Mouse (Mus musculus) CH12.LX (cell line): ENCODE data around the gene Tas1r3. TPM values are rescaled to one million over a fixed set of nuclear protein-coding genes. Genes with fewer than 3 reads are reported as not detected.

Experiments
- DNase-seq: peaks from one replicate; pipeline ENCODE4 v3.0.0-alpha.2; 2013; ENCODE audit errors: extremely low read depth
- H3K27ac ChIP-seq: 2 replicates; pipeline ENCODE4 v1.5.1; 2012; ENCODE audit warnings: low read depth, mild to moderate bottlenecking, control low read depth, moderate library complexity; ENCODE audit not compliant: insufficient read depth
- H3K27me3 ChIP-seq: replicated peaks from 2 replicates; pipeline ENCODE3; 2012; ENCODE audit warnings: inconsistent platforms
- H3K36me3 ChIP-seq, 2 experiments: replicated peaks in 1 of 2; 2 replicates each; pipeline versions ENCODE3 to v1.6.1; 2012; ENCODE audit warnings: inconsistent platforms in 1 of 2, low read length in 1 of 2, mild to moderate bottlenecking in 1 of 2, mixed read lengths in 1 of 2, moderate library complexity in 1 of 2; ENCODE audit not compliant: control insufficient read depth in 1 of 2, insufficient read depth in 1 of 2
- H3K4me1 ChIP-seq, 2 experiments: 2 replicates each; pipeline ENCODE4 v1.6.1; 2012; ENCODE audit warnings: inconsistent platforms in 1 of 2, moderate library complexity in 1 of 2; ENCODE audit not compliant: insufficient read depth in 2 of 2, control insufficient read depth in 1 of 2
- H3K4me2 ChIP-seq: 2 replicates; pipeline ENCODE4 v1.6.1; 2012; ENCODE audit warnings: low read depth, mild to moderate bottlenecking, control low read depth; ENCODE audit not compliant: poor library complexity, insufficient read depth, severe bottlenecking
- H3K4me3 ChIP-seq, 3 experiments: fragments of 150-350 bp in 1 of 3; sonication (generic) in 1 of 3; replicated peaks in 1 of 3; 2 replicates each; pipeline versions ENCODE3 to v1.5.1; 2011 to 2012; ENCODE audit warnings: low read depth in 2 of 3, low read length in 2 of 3, mild to moderate bottlenecking in 2 of 3, moderate library complexity in 2 of 3, control low read depth in 1 of 3, improper control_type of control experiment in 1 of 3, inconsistent platforms in 1 of 3, mixed read lengths in 1 of 3; ENCODE audit not compliant: poor library complexity in 1 of 3
- H3K79me2 ChIP-seq: replicated peaks from 2 replicates; pipeline ENCODE4 v1.6.1; 2012; ENCODE audit warnings: mild to moderate bottlenecking, moderate library complexity; ENCODE audit not compliant: control insufficient read depth, poor library complexity, insufficient read depth, severe bottlenecking; ENCODE audit errors: extremely low read depth
- H3K9ac ChIP-seq: 2 replicates; pipeline ENCODE4 v1.6.1; 2012; ENCODE audit warnings: low read depth, mild to moderate bottlenecking, control low read depth, moderate library complexity; ENCODE audit not compliant: insufficient read depth
- H3K9me3 ChIP-seq: replicated peaks from 2 replicates; pipeline ENCODE3; 2012; ENCODE audit warnings: low read length, inconsistent platforms, mixed read lengths
- CHD2 ChIP-seq: IDR thresholded peaks from 2 replicates; pipeline ENCODE4 v1.6.1; 2011; ENCODE audit warnings: low read length, improper control_type of control experiment
- ELF1 ChIP-seq: IDR thresholded peaks from 2 replicates; pipeline ENCODE4 v1.6.1; 2014; ENCODE audit warnings: low read depth, mild to moderate bottlenecking, inconsistent platforms, low read length, improper control_type of control experiment
- EP300 ChIP-seq: IDR thresholded peaks from 2 replicates; pipeline ENCODE4 v1.6.1; 2011; ENCODE audit warnings: low read length, improper control_type of control experiment
- IRF4 ChIP-seq: IDR thresholded peaks from 2 replicates; pipeline ENCODE4 v1.6.1; 2014; ENCODE audit warnings: low read depth, mild to moderate bottlenecking, inconsistent platforms, low read length, improper control_type of control experiment
- JUND ChIP-seq: conservative IDR thresholded peaks from 2 replicates; pipeline ENCODE4 v1.6.1; 2011; ENCODE audit warnings: low read depth, low read length, improper control_type of control experiment
- KAT2A ChIP-seq: IDR thresholded peaks from 2 replicates; pipeline ENCODE4 v1.6.1; 2012; ENCODE audit warnings: low read length, improper control_type of control experiment, inconsistent platforms; ENCODE audit not compliant: insufficient replicate concordance
- MAZ ChIP-seq: IDR thresholded peaks from 2 replicates; pipeline ENCODE4 v1.6.1; 2012; ENCODE audit warnings: low read depth, mild to moderate bottlenecking, inconsistent platforms, low read length, improper control_type of control experiment, moderate library complexity
- MXI1 ChIP-seq: IDR thresholded peaks from 2 replicates; pipeline ENCODE4 v1.6.1; 2011; ENCODE audit warnings: mild to moderate bottlenecking, low read depth, low read length, improper control_type of control experiment
- POLR2A ChIP-seq: IDR thresholded peaks from 2 replicates; pipeline ENCODE4 v1.6.1; 2011; ENCODE audit warnings: low read depth, mild to moderate bottlenecking, improper control_type of control experiment, low read length
- SIN3A ChIP-seq: IDR thresholded peaks from 2 replicates; pipeline ENCODE4 v1.6.1; 2012; ENCODE audit warnings: low read length, improper control_type of control experiment, inconsistent platforms
- TCF12 ChIP-seq: IDR thresholded peaks from 2 replicates; pipeline ENCODE4 v1.6.1; 2014; ENCODE audit warnings: low read depth, mild to moderate bottlenecking, inconsistent platforms, low read length, improper control_type of control experiment
- UBTF ChIP-seq: IDR thresholded peaks from 2 replicates; pipeline ENCODE4 v1.6.1; 2012; ENCODE audit warnings: low read depth, mild to moderate bottlenecking, inconsistent platforms, low read length, improper control_type of control experiment, moderate library complexity
- USF1 ChIP-seq: IDR thresholded peaks from 2 replicates; pipeline ENCODE4 v1.6.1; 2014; ENCODE audit warnings: low read depth, mild to moderate bottlenecking, inconsistent platforms, low read length, improper control_type of control experiment
- ZC3H11A ChIP-seq: IDR thresholded peaks from 2 replicates; pipeline ENCODE4 v1.6.1; 2012; ENCODE audit warnings: low read depth, mild to moderate bottlenecking, inconsistent platforms, low read length, improper control_type of control experiment
- ZKSCAN1 ChIP-seq: IDR thresholded peaks from 2 replicates; pipeline ENCODE4 v1.6.1; 2012; ENCODE audit warnings: low read depth, inconsistent platforms, low read length, improper control_type of control experiment, borderline replicate concordance
- ZMIZ1 ChIP-seq: IDR thresholded peaks from 2 replicates; pipeline ENCODE4 v1.6.1; 2012; ENCODE audit warnings: low read depth, mild to moderate bottlenecking, inconsistent platforms, low read length, improper control_type of control experiment
- ZNF384 ChIP-seq: IDR thresholded peaks from 2 replicates; pipeline ENCODE4 v1.6.1; 2012; ENCODE audit warnings: low read depth, low read length, improper control_type of control experiment, inconsistent platforms
- dilution Hi-C: fragments of 300-500 bp; cut with MboI; formaldehyde crosslinking; loops from 2 replicates; pipeline ENCODE4 v1.14.3; 2020; ENCODE audit warnings: low sequenced_read_pairs; ENCODE audit not compliant: extremely low pct_unique_long_range_greater_than_20kb, extremely low pct_ligation_motif_present
- in situ Hi-C: fragments of 300-500 bp; cut with MboI; formaldehyde crosslinking; loops from 3 replicates; pipeline ENCODE4 v1.14.3; 2019; ENCODE audit warnings: low sequenced_read_pairs, low pct_ligation_motif_present, low pct_unique_long_range_greater_than_20kb, mixed read lengths
- polyA plus RNA-seq: library from polyadenylated mRNA; unstranded; fragments of >175 nt; gene quantifications from 2 replicates; pipeline ENCODE4 v1.2.1, GENCODE M21; 2012; ENCODE audit warnings: low read depth; ENCODE audit not compliant: insufficient read length
- total RNA-seq, 2 experiments: library from RNA; depleted of rRNA; stranded (reverse); fragments of 300-350 nt in 1 of 2; fragments of >200 nt in 1 of 2; gene quantifications; 2 replicates each; pipeline ENCODE4 v1.2.3; 2012 to 2014

Tas1r3 gene
- total and polyA plus RNA-seq, 3 experiments: 0.15 to 0.89 (median 0.47) TPM

DNA sequence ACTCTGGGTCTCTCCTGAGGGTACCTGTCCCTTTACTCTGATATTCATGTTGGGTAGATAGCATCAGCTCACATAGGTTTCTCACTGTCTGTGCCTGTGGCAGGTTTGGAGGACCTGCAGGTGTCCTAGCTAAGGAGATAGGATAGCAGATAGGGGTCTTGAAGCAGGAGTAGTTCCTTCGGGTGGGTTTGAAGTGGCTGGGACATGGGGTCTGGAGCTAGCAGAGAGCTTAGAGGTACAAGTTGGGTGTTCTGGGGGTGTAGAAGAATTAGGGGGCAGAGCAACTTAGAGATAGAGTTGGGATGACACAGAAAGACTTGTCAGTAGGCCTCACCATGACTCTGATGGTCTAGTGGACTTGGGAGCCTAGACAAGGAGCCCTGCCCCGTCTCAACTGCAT lies 13.8 kb downstream of the Tas1r3 start:
- Histone ChIP-seq H3K79me2 (peaks cover 19% of the 10 kb centered on the region), H3K27ac (no peak overlapping the region), H3K4me1 (peaks cover 17 to 54% of the 10 kb centered on the region in 2 experiments), H3K9ac (no peak overlapping the region), H3K4me2 (peak overlapping the region; percentile 90; the same call in 1 of the 2 replicates), H3K4me3 (no peak overlapping the region)
- in situ Hi-C loops (no loop called here), dilution Hi-C loops (no loop called here)
- no peak for DNase-seq
- TF ChIP-seq UBTF (no peak), MXI1 (no peak), JUND (no peak), ZMIZ1 (no peak), MAZ (no peak), POLR2A (no peak), EP300 (no peak)
- TF ChIP-seq, all 38 proteins: peak for 0
- Histone ChIP-seq H3K27me3 (no peaks in the 10 kb centered on the region), H3K9me3 (no peaks in the 10 kb centered on the region), H3K36me3 (peaks cover 11 to 37% of the 10 kb centered on the region in 2 experiments)

DNA sequence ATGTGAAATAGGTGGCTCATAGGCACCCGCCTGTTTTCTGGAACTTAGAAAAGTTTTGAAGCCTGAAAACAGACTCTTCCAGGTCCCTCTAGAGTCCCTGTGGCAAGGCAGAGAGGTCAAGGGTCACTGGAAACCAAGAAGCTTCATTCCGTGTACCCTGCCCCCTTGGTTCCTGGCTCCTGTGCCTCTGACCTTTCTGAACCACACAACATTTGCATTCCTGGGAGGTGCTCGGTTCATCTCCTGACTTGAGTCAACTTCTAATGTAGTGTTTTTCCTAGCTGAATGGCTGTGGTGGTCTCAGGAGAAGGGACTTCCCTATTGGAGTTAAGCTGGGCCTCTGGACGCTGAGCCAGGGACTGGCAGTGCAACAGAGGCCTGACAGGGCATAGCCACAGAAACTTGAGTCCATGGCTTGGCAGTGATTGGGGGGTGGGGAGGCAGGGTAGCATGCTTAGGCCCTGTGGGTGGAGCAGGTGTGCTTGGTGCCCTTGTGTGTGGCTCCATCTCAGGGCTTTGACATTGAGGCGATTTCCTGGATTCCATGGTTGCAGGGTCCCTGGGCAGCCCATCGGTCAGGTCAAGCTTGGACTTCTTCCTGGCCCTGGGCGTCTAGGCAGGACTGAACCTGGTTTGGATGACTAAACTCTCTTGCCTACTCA lies 14.6 kb downstream of the Tas1r3 start:
- peak overlapping the region; percentile 85 to 96 (median 89) for H3K4me3 ChIP-seq
- dilution Hi-C loops (no loop called here), in situ Hi-C loops (no loop called here)
- peaks cover 4 to 29% of the 10 kb centered on the region in 2 experiments for H3K36me3 ChIP-seq
- peaks cover 19% of the 10 kb centered on the region for H3K79me2 ChIP-seq
- H3K27me3 ChIP-seq: no peaks in the 10 kb centered on the region
- peak overlapping the region; percentile 90 for H3K4me2 ChIP-seq
- TF ChIP-seq IRF4 (peak; percentile 51; the same call in 1 of the 2 replicates), TCF12 (peak; percentile 35; the same call in 1 of the 2 replicates), KAT2A (no peak), ELF1 (peak; percentile 34; the same call in 1 of the 2 replicates), ZNF384 (no peak), ZKSCAN1 (no peak), CHD2 (peak; percentile 57), ZC3H11A (no peak), USF1 (no peak), SIN3A (peak; percentile 60; the same call in 1 of the 2 replicates)
- H3K9ac ChIP-seq: peak overlapping the region; percentile 89
- no peaks in the 10 kb centered on the region for H3K9me3 ChIP-seq
- H3K27ac ChIP-seq: no peak overlapping the region
- no peak for DNase-seq
- H3K4me1 ChIP-seq: peaks cover 17 to 54% of the 10 kb centered on the region in 2 experiments
